Mouse (Mus musculus) lung, postnatal 0 days (tissue): Measurements from ENCODE around the gene Adcy6.

ENCODE experiments used
- CTCF ChIP-seq: IDR thresholded peaks from 2 replicates; pipeline ENCODE4 v1.5.1; 2016; ENCODE audit warnings: antibody characterized with exemption, mild to moderate bottlenecking
- EP300 ChIP-seq: IDR thresholded peaks from 2 replicates; pipeline ENCODE4 v1.6.1; 2016; ENCODE audit warnings: antibody characterized with exemption, mild to moderate bottlenecking, control low read depth

GRCm38 (mm10) chr15:98582410-98582809 is 27.5 kb downstream of the Adcy6 start:
- TF ChIP-seq CTCF (no peak), EP300 (no peak)
